Mouse (Mus musculus) bone marrow macrophage, adult 2 months (primary cell): Measurements from ENCODE around the gene Tmem74b.

Source experiments
- CTCF ChIP-seq: IDR thresholded peaks from 2 replicates; pipeline ENCODE4 v1.5.1; 2012; ENCODE audit warnings: low read depth, mild to moderate bottlenecking, low read length, moderate library complexity
- POLR2A ChIP-seq: IDR thresholded peaks from 2 replicates; pipeline ENCODE4 v1.6.1; 2012; ENCODE audit warnings: mild to moderate bottlenecking, low read depth, low read length, borderline replicate concordance

GRCm38 (mm10) chr2:151702851-151703190, 1.0 kb downstream of the Tmem74b start:
- TF ChIP-seq CTCF (no peak), POLR2A (no peak)
